Mouse (Mus musculus): ENCODE results near the gene Ppme1.

DNA sequence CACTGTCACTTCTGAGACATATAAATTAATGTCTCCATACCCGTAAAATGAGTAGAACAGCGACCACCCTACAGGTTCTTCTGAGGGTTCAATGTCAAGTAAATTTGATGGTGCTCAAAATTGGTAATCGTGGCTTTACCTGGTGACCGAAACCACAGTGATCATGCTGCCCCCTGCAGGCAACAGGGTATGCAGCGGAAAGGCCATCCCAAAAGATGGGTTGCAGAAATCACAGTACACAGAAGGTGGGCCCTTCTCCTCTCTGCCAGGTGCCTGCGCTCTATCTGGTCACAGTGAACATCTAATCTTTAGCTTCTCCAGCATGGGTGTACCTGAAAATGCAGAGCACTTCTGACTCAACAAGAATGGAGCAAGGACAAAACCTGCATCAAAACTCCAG is 46.6 kb downstream of the Ppme1 start:
- TF ChIP-seq CTCF (IDR thresholded peaks at IDR 0.05; ENCODE audit: control insufficient read depth, insufficient read depth, low read length) = peak; percentile 59
- TF ChIP-seq POLR2A (IDR thresholded peaks at IDR 0.05; ENCODE audit: borderline replicate concordance, control insufficient read depth, low read depth, low read length) = no peak

Measured in bone marrow, adult 2 months (tissue).